Mouse (Mus musculus): ENCODE measurements around the gene Bcl2l11. TPM values are rescaled to one million over a fixed set of nuclear protein-coding genes. Genes with fewer than 3 reads are reported as not detected.

Bcl2l11 gene
- polyA plus RNA-seq, 1 experiment from 2014 or later = 25.6 TPM

DNA sequence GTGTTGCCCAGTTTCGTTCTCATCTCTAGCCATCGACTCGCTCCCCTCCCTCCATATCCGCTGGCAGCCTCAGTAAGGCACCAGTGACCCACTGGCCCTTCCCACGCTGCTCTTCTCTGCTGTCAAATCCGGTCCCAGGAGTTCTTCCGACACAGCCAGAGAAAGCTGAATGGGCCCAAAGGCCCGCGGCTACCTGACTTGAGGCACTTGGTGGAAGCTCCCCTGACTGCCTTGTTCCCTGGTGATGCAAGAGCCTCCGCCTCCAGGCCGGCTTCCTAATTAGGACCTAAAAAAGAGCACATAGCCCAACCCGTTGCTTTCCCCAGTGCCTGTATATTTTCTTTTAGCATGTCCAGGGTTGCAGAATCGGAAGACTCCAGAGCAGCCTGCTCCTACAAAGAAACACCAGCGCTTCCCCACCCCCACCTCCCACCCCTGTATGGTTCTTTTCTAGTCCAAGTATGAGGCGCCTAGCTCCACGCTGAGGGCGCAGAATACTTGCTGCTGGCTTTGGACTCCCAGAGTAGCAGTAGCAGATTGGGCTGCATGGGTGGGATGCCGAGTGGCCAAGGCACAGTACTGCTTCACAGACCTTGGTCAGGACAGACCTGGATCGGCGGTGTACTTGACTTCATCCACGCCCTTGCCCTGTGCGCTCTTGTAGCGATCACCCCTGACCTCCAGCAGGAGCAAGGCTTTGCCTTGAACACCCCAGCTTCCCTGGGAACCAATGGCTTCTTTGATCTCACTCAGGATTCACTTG, 1.7 kb upstream of the Bcl2l11 start:
- Histone ChIP-seq H3K9me3 (ENCODE audit: low read length) (no peaks in the 10 kb centered on the region), H3K27me3 (ENCODE audit: insufficient read depth, low read length) (peaks cover 25% of the 10 kb centered on the region), H3K4me1 (ENCODE audit: insufficient read depth, low read length) (peaks cover 40% of the 10 kb centered on the region), H3K4me3 (ENCODE audit: low read length) (peak overlapping the region; percentile 79), H3K4me2 (replicated peaks; ENCODE audit: low read depth, low read length) (peak overlapping the region; percentile 95), H3K27ac (ENCODE audit: low read length) (no peak overlapping the region), H3K36me3 (ENCODE audit: insufficient read depth, low read length) (no peaks in the 10 kb centered on the region), H3K9ac (replicated peaks; ENCODE audit: low read length) (peak overlapping the region; percentile 47)
- WGBS = 7% methylated on average over 23 of the region's 23 CpGs
- ATAC-seq (ENCODE audit: low FRiP score, low TSS enrichment) = no peak

DNA sequence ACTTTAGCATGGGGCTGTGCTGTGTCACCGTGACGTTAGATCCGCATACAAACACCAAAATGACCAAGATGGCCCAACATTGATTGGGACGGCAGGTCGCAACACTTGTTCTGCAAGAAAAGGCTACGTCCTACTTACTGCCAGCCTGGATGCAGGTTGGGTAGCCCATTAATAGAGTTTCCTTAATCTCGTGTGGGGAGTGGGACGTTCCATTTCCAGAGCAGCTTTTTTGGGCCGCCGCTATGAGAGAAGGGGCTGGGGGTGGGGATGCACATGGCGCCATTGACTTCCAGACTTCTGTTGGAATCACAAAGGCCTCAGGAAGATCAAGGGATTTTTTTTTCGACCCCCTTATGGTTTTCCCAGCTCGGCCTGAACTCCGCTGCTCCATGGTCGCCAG, 1.1 kb upstream of the Bcl2l11 start:
- Histone ChIP-seq H3K9ac (replicated peaks; ENCODE audit: low read length) (peak overlapping the region; percentile 88), H3K4me1 (ENCODE audit: insufficient read depth, low read length) (peaks cover 46% of the 10 kb centered on the region), H3K27me3 (ENCODE audit: insufficient read depth, low read length) (peaks cover 25% of the 10 kb centered on the region), H3K4me2 (replicated peaks; ENCODE audit: low read depth, low read length) (peak overlapping the region; percentile 95), H3K36me3 (ENCODE audit: insufficient read depth, low read length) (0 out of 2 replicates have a peak, but pooled peaks cover 2% of the 10 kb centered on the region), H3K4me3 (ENCODE audit: low read length) (peak overlapping the region; percentile 79), H3K9me3 (ENCODE audit: low read length) (no peaks in the 10 kb centered on the region), H3K27ac (ENCODE audit: low read length) (no peak overlapping the region)
- no peak for ATAC-seq (ENCODE audit: low FRiP score, low TSS enrichment)
- WGBS = 11% methylated on average over 15 of the region's 15 CpGs

DNA sequence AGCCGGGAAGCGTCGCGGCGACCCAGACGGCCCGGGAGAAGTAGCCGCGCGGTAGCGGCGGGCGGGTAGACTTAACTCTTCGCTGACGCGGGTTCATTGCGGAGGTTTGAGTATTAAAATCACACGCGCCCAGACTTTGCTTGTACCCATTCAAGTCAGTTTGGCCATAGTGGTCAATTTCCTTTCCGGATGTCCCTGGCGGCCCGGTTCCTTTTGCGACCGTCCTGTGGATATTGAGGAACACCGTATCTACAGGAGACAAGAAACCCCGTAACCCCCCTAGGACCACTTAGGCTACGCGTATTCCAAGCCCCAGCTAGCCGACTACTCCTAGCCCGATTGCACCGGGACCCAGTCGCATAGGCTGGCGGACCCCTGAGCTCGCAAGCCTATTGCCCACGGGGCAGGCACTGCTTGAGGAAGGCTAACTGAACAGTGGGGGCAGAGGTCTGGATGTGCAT, 783 bp downstream of the Bcl2l11 start:
- under 1% methylated on average over 35 of the region's 35 CpGs for WGBS
- H3K27me3 ChIP-seq (ENCODE audit: insufficient read depth, low read length) = peaks cover 24% of the 10 kb centered on the region
- H3K4me2 ChIP-seq (replicated peaks; ENCODE audit: low read depth, low read length) = peak overlapping the region; percentile 95
- ATAC-seq (ENCODE audit: low FRiP score, low TSS enrichment) = peak; percentile 0; the same call in 1 of the 2 replicates
- no peaks in the 10 kb centered on the region for H3K9me3 ChIP-seq (ENCODE audit: low read length)
- peak overlapping the region; percentile 95 for H3K27ac ChIP-seq (ENCODE audit: low read length)
- H3K4me1 ChIP-seq (ENCODE audit: insufficient read depth, low read length) = peaks cover 48% of the 10 kb centered on the region
- H3K36me3 ChIP-seq (ENCODE audit: insufficient read depth, low read length) = peaks cover 15% of the 10 kb centered on the region
- H3K9ac ChIP-seq (replicated peaks; ENCODE audit: low read length) = peak overlapping the region; percentile 88
- peak overlapping the region; percentile 79 for H3K4me3 ChIP-seq (ENCODE audit: low read length)

- H3K9me3 ChIP-seq (ENCODE audit: low read length) = no peaks in the 10 kb centered on the region
- under 1% methylated on average over 59 of the region's 67 CpGs for WGBS
- H3K9ac ChIP-seq (replicated peaks; ENCODE audit: low read length) = peak overlapping the region; percentile 88
- H3K36me3 ChIP-seq (ENCODE audit: insufficient read depth, low read length) = peaks cover 18% of the 10 kb centered on the region
- H3K4me2 ChIP-seq (replicated peaks; ENCODE audit: low read depth, low read length) = peak overlapping the region; percentile 95
- H3K27ac ChIP-seq (ENCODE audit: low read length) = peak overlapping the region; percentile 95
- H3K4me1 ChIP-seq (ENCODE audit: insufficient read depth, low read length) = peaks cover 48% of the 10 kb centered on the region
- peaks cover 18% of the 10 kb centered on the region for H3K27me3 ChIP-seq (ENCODE audit: insufficient read depth, low read length)
- peak overlapping the region; percentile 79 for H3K4me3 ChIP-seq (ENCODE audit: low read length)
- ATAC-seq (ENCODE audit: low FRiP score, low TSS enrichment) = peak; percentile 89
These were observed 1.4 kb downstream of the Bcl2l11 start for GRCm38 (mm10) chr2:128127121-128127671.

GRCm38 (mm10) chr2:128127691-128128292, 2.0 kb downstream of the Bcl2l11 start:
- Histone ChIP-seq H3K9me3 (ENCODE audit: low read length) (no peaks in the 10 kb centered on the region), H3K4me3 (ENCODE audit: low read length) (peak overlapping the region; percentile 79), H3K27me3 (ENCODE audit: insufficient read depth, low read length) (peaks cover 15% of the 10 kb centered on the region), H3K9ac (replicated peaks; ENCODE audit: low read length) (peak overlapping the region; percentile 88), H3K27ac (ENCODE audit: low read length) (peak overlapping the region; percentile 95), H3K4me2 (replicated peaks; ENCODE audit: low read depth, low read length) (peak overlapping the region; percentile 95), H3K4me1 (ENCODE audit: insufficient read depth, low read length) (peaks cover 44% of the 10 kb centered on the region), H3K36me3 (ENCODE audit: insufficient read depth, low read length) (peaks cover 18% of the 10 kb centered on the region)
- WGBS = under 1% methylated on average over 48 of the region's 48 CpGs
- ATAC-seq (ENCODE audit: low FRiP score, low TSS enrichment) = peak; percentile 22; the same call in 1 of the 2 replicates

- Histone ChIP-seq H3K36me3 (ENCODE audit: insufficient read depth, low read length) (peaks cover 18% of the 10 kb centered on the region), H3K27ac (ENCODE audit: low read length) (no peak overlapping the region), H3K4me2 (replicated peaks; ENCODE audit: low read depth, low read length) (peak overlapping the region; percentile 95), H3K4me1 (ENCODE audit: insufficient read depth, low read length) (peaks cover 37% of the 10 kb centered on the region), H3K9me3 (ENCODE audit: low read length) (no peaks in the 10 kb centered on the region), H3K27me3 (ENCODE audit: insufficient read depth, low read length) (peaks cover 10% of the 10 kb centered on the region; the same call in 1 of the 2 replicates), H3K4me3 (ENCODE audit: low read length) (peak overlapping the region; percentile 79), H3K9ac (replicated peaks; ENCODE audit: low read length) (peak overlapping the region; percentile 88)
- no peak for ATAC-seq (ENCODE audit: low FRiP score, low TSS enrichment)
- 23% methylated on average over 10 of the region's 10 CpGs for WGBS
These were observed 2.7 kb downstream of the Bcl2l11 start for GRCm38 (mm10) chr2:128128532-128128931.

DNA sequence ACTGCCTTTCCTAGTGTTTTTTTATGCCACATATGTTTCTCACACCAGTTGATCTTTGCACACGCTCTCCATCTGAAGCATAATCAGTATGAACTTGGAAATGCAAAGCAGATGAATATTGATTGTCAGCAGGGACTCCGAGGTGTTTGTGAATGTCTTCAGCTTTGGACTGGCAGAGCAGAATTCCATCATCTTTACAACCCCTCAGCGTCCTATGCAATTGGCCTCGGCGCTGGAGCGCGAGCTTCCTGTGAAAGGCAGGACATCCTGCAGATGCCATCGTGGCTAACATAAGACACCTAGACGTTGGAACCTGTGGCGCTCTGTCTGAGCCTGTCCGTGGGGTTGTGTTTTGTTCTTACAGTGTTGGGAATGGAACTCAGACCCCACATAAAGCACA, 5.7 kb downstream of the Bcl2l11 start:
- Histone ChIP-seq H3K9ac (replicated peaks; ENCODE audit: low read length) (no peak overlapping the region), H3K9me3 (ENCODE audit: low read length) (no peaks in the 10 kb centered on the region), H3K4me1 (ENCODE audit: insufficient read depth, low read length) (peaks cover 34% of the 10 kb centered on the region), H3K27me3 (ENCODE audit: insufficient read depth, low read length) (no peaks in the 10 kb centered on the region), H3K27ac (ENCODE audit: low read length) (no peak overlapping the region), H3K4me3 (ENCODE audit: low read length) (no peak overlapping the region), H3K4me2 (replicated peaks; ENCODE audit: low read depth, low read length) (no peak overlapping the region), H3K36me3 (ENCODE audit: insufficient read depth, low read length) (peaks cover 33% of the 10 kb centered on the region)
- no peak for ATAC-seq (ENCODE audit: low FRiP score, low TSS enrichment)
- 82% methylated on average over 11 of the region's 11 CpGs for WGBS

GRCm38 (mm10) chr2:128132635-128133034, 6.8 kb downstream of the Bcl2l11 start:
- Histone ChIP-seq H3K4me1 (ENCODE audit: insufficient read depth, low read length) (peaks cover 35% of the 10 kb centered on the region), H3K9ac (replicated peaks; ENCODE audit: low read length) (no peak overlapping the region), H3K9me3 (ENCODE audit: low read length) (no peaks in the 10 kb centered on the region), H3K27ac (ENCODE audit: low read length) (no peak overlapping the region), H3K4me2 (replicated peaks; ENCODE audit: low read depth, low read length) (no peak overlapping the region), H3K27me3 (ENCODE audit: insufficient read depth, low read length) (no peaks in the 10 kb centered on the region), H3K4me3 (ENCODE audit: low read length) (no peak overlapping the region), H3K36me3 (ENCODE audit: insufficient read depth, low read length) (peaks cover 33% of the 10 kb centered on the region)
- 72% methylated on average over 5 of the region's 5 CpGs for WGBS
- ATAC-seq (ENCODE audit: low FRiP score, low TSS enrichment) = no peak

DNA sequence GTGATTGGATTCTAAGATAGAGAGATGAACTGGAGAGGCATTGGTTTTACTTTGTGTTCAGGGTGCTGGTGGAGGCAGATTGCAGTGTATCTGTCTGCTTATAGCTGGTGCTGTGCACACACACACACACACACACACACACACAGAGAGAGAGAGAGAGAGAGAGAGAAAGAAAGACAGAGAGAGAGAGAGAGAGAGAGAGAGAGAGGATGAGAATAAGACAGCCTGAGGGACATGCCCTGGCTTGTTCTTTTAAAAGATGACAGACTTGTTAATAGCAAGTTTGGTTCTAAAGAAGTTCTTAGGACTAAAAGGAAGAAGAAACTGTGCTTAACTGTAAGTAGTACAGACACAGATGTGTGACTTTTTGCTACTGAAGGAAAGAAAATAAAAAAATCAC, 8.0 kb downstream of the Bcl2l11 start:
- ATAC-seq (ENCODE audit: low FRiP score, low TSS enrichment) = no peak
- peaks cover 33% of the 10 kb centered on the region for H3K36me3 ChIP-seq (ENCODE audit: insufficient read depth, low read length)
- H3K27ac ChIP-seq (ENCODE audit: low read length) = no peak overlapping the region

More for the DNA sequence above, 8.0 kb downstream of the Bcl2l11 start:
- H3K27me3 ChIP-seq (ENCODE audit: insufficient read depth, low read length) = no peaks in the 10 kb centered on the region
- H3K4me1 ChIP-seq (ENCODE audit: insufficient read depth, low read length) = peaks cover 40% of the 10 kb centered on the region
- no peak overlapping the region for H3K4me3 ChIP-seq (ENCODE audit: low read length)
- no peak overlapping the region for H3K4me2 ChIP-seq (replicated peaks; ENCODE audit: low read depth, low read length)
- no peaks in the 10 kb centered on the region for H3K9me3 ChIP-seq (ENCODE audit: low read length)
- no peak overlapping the region for H3K9ac ChIP-seq (replicated peaks; ENCODE audit: low read length)

All from kidney, embryonic 16.5 days (tissue).